Comparison of ENCODE assay signal across 8 mouse cellular contexts in genomic region chr17:21707343-21707996, GRCm38 (mm10). TPM values are rescaled to one million over a fixed set of nuclear protein-coding genes. Genes with fewer than 3 reads are reported as not detected.
DNase-seq lines count a peak whose midpoint lies in the region; ATAC-seq and TF ChIP-seq lines count a peak whose summit lies in the region.

Zfp760 (plus strand) TSS chr17:21707741.

- WGBS in hindbrain, embryonic 13.5 days = 2% methylated on average over 26 of the region's 26 CpGs

- peak within 1 kb of the TSS; percentile 88 for H3K27ac ChIP-seq in hindbrain, embryonic 13.5 days

- H3K4me2 ChIP-seq in hindbrain, embryonic 13.5 days = peak within 1 kb of the TSS; percentile 57

- no peak for TF ChIP-seq CTCF in Patski (IDR thresholded peaks at IDR 0.05)

- CTCF ChIA-PET in Patski (lab: Charles Lee) = no interaction called here

- in situ Hi-C loops in Patski (cut with MboI; ENCODE audit: low pct_unique_long_range_greater_than_20kb) = loop anchor here (25.0 kb wide), 2 partner anchors 1155 to 1855 kb away; partner anchors contain the start of genes Zfp213 and Zfp945

- peaks cover 13% of the 10 kb centered on the region for H3K36me3 ChIP-seq in hindbrain, embryonic 13.5 days

- peak; percentile 100 for ATAC-seq in Patski
- ATAC-seq in hindbrain, embryonic 13.5 days (ENCODE audit: low FRiP score) = peak; percentile 98

- peak within 1 kb of the TSS; percentile 66 for H3K4me3 ChIP-seq in hindbrain, embryonic 13.5 days

- H3K4me1 ChIP-seq in hindbrain, embryonic 13.5 days (replicated peaks) = peaks cover 18% of the 10 kb centered on the region

- POLR2A ChIA-PET in Patski (lab: Charles Lee) = no interaction called here

- DNase-seq in Patski (ENCODE audit: low read depth, low spot score) = peak; percentile 83
- DNase-seq in cerebellum, postnatal 14 days = peak; percentile 78 to 83
- DNase-seq in frontal cortex, postnatal 14 days (ENCODE audit: low spot score in 2 of 2) = peak; percentile 68 to 70
- peak; percentile 51 to 58 for DNase-seq in layer of hippocampus, postnatal 25 days (ENCODE audit: extremely low spot score in 1 of 2, low spot score in 1 of 2)
- peak; percentile 93 for DNase-seq in lung, postnatal 25 days (ENCODE audit: low spot score)
- peak; percentile 94 for DNase-seq in retina, embryonic 14.5 days (ENCODE audit: low spot score)
- DNase-seq in thymus, postnatal 4 days = peak; percentile 51

- H3K9ac ChIP-seq in hindbrain, embryonic 13.5 days = peak within 1 kb of the TSS; percentile 78

- H3K27me3 ChIP-seq in Patski = peaks cover 11% of the 10 kb centered on the region
- H3K27me3 ChIP-seq in hindbrain, embryonic 13.5 days = no peaks in the 10 kb centered on the region

- no peaks in the 10 kb centered on the region for H3K9me3 ChIP-seq in hindbrain, embryonic 13.5 days

RNA-seq across cellular contexts. Expression of gene Zfp760, which starts in this region (rescaled TPM):
- 7.7 TPM for polyA plus RNA-seq in Patski (2021)
- polyA plus RNA-seq in hindbrain, embryonic 13.5 days (2015; fragmentation: Nextera tagmentation; extraction: Ambion mirVana) = 14.2 and 15.3 TPM in 2 replicates
- 1 to 10 TPM; 7.1 to 7.8 TPM for total RNA-seq in layer of hippocampus, postnatal 25 days (2021)

Comparison
In these comparisons a context has a peak if more than half of its experiments do, and no peak if none do; other contexts are left out.
1. Peak in every context shown above with its lines: DNase-seq, ATAC-seq, H3K4me3 ChIP-seq and H3K27ac ChIP-seq.